Mouse (Mus musculus) limb, embryonic 12.5 days (tissue): ENCODE measurements around the gene Taf8. TPM values are rescaled to one million over a fixed set of nuclear protein-coding genes. Genes with fewer than 3 reads are reported as not detected.

Source experiments
- ATAC-seq: fragments of 200-750 bp; cut with Nextera tagmentation; 2 replicates; pipeline ENCODE4 v1.8.0; 2017; ENCODE audit warnings: low read depth, moderate TSS enrichment; ENCODE audit not compliant: insufficient number of reproducible peaks, insufficient read depth, low FRiP score, low TSS enrichment
- H3K27ac ChIP-seq: fragments of 300-500 bp; sonication (generic); 2 replicates; pipeline ENCODE4 v1.5.1; 2016; ENCODE audit warnings: mild to moderate bottlenecking, moderate library complexity
- H3K27me3 ChIP-seq: fragments of 300-500 bp; sonication (generic); 2 replicates; pipeline ENCODE4 v1.6.1; 2016; ENCODE audit warnings: mild to moderate bottlenecking, moderate library complexity
- H3K36me3 ChIP-seq: fragments of 300-500 bp; sonication (generic); 2 replicates; pipeline ENCODE4 v1.6.1; 2016; ENCODE audit warnings: mild to moderate bottlenecking, moderate library complexity
- H3K4me1 ChIP-seq: fragments of 300-500 bp; sonication (generic); replicated peaks from 2 replicates; pipeline ENCODE4 v1.6.1; 2016
- H3K4me2 ChIP-seq: fragments of 300-500 bp; sonication (generic); 2 replicates; pipeline ENCODE4 v1.6.1; 2016; ENCODE audit warnings: mild to moderate bottlenecking, moderate library complexity
- H3K4me3 ChIP-seq: fragments of 300-500 bp; sonication (generic); replicated peaks from 2 replicates; pipeline ENCODE4 v1.5.1; 2016; ENCODE audit warnings: mild to moderate bottlenecking
- H3K9ac ChIP-seq: fragments of 300-500 bp; sonication (generic); replicated peaks from 2 replicates; pipeline ENCODE4 v1.6.1; 2016; ENCODE audit warnings: mild to moderate bottlenecking, moderate library complexity
- H3K9me3 ChIP-seq: fragments of 300-500 bp; sonication (generic); 2 replicates; pipeline ENCODE4 v1.6.1; 2016; ENCODE audit warnings: mild to moderate bottlenecking, moderate library complexity
- WGBS: fragments of 180-500 bp; shearing (Covaris S2); methylation state at CpG from one replicate; pipeline ENCODE4 v1.1.7; 2016; 5-methylcytosine and 5-hydroxymethylcytosine counted together
- polyA plus RNA-seq: library from polyadenylated mRNA; unstranded; fragments of >200 nt; fragmentation: Nextera tagmentation; extraction: Ambion mirVana; gene quantifications from 2 replicates; pipeline ENCODE4 v1.2.1, GENCODE M21; 2016

Gene Taf8
- polyA plus RNA-seq, 1 experiment from 2014 or later, result 40.3 TPM

GRCm38 (mm10) chr17:47468063-47468462 lies 34.0 kb downstream of the Taf8 start:
- no peaks in the 10 kb centered on the region for H3K9me3 ChIP-seq
- peak overlapping the region; percentile 45 for H3K4me2 ChIP-seq
- H3K9ac ChIP-seq, result no peak overlapping the region; the same call in 1 of the 2 replicates
- no peak overlapping the region for H3K27ac ChIP-seq
- 12% methylated on average over 14 of the region's 14 CpGs for WGBS
- no peaks in the 10 kb centered on the region for H3K36me3 ChIP-seq
- peaks cover 33% of the 10 kb centered on the region for H3K4me1 ChIP-seq
- peak overlapping the region; percentile 29 for H3K4me3 ChIP-seq
- ATAC-seq, result no peak
- H3K27me3 ChIP-seq, result peaks cover 83% of the 10 kb centered on the region

- no peak for ATAC-seq
- H3K4me3 ChIP-seq, result no peak overlapping the region; the same call in 1 of the 2 replicates
- no peaks in the 10 kb centered on the region for H3K9me3 ChIP-seq
- no peak overlapping the region for H3K9ac ChIP-seq
- H3K4me1 ChIP-seq, result peaks cover 31% of the 10 kb centered on the region
- no peak overlapping the region for H3K4me2 ChIP-seq
- H3K36me3 ChIP-seq, result no peaks in the 10 kb centered on the region
- WGBS, result 60% methylated on average over 11 of the region's 11 CpGs
- peaks cover 82% of the 10 kb centered on the region for H3K27me3 ChIP-seq
- no peak overlapping the region for H3K27ac ChIP-seq
Observed at GRCm38 (mm10) chr17:47467659-47468058, 34.4 kb downstream of the Taf8 start.

- Histone ChIP-seq H3K9me3 (no peaks in the 10 kb centered on the region), H3K4me3 (no peak overlapping the region), H3K9ac (no peak overlapping the region), H3K27me3 (peaks cover 76% of the 10 kb centered on the region), H3K4me2 (0 out of 2 replicates have a peak overlapping the region, but pooled peaks have one; percentile 6), H3K36me3 (no peaks in the 10 kb centered on the region), H3K4me1 (peaks cover 28% of the 10 kb centered on the region), H3K27ac (no peak overlapping the region)
- no peak for ATAC-seq
- WGBS, result 28% methylated on average over 9 of the region's 9 CpGs
Observed at GRCm38 (mm10) chr17:47466284-47466683, 35.8 kb downstream of the Taf8 start.

- H3K27me3 ChIP-seq, result peaks cover 65% of the 10 kb centered on the region
- no peaks in the 10 kb centered on the region for H3K36me3 ChIP-seq
- H3K9ac ChIP-seq, result no peak overlapping the region
- 88% methylated on average over 11 of the region's 11 CpGs for WGBS
- no peak for ATAC-seq
- H3K4me3 ChIP-seq, result no peak overlapping the region
- H3K4me2 ChIP-seq, result no peak overlapping the region
- H3K9me3 ChIP-seq, result no peaks in the 10 kb centered on the region
- no peak overlapping the region for H3K27ac ChIP-seq
- H3K4me1 ChIP-seq, result peaks cover 21% of the 10 kb centered on the region
Observed at GRCm38 (mm10) chr17:47465016-47465415, 37.1 kb downstream of the Taf8 start.

- no peak overlapping the region for H3K9ac ChIP-seq
- H3K4me3 ChIP-seq, result no peak overlapping the region
- H3K9me3 ChIP-seq, result no peaks in the 10 kb centered on the region
- peaks cover 21% of the 10 kb centered on the region for H3K4me1 ChIP-seq
- 49% methylated on average over 12 of the region's 12 CpGs for WGBS
- ATAC-seq, result no peak
- H3K27me3 ChIP-seq, result peaks cover 59% of the 10 kb centered on the region
- no peak overlapping the region for H3K4me2 ChIP-seq
- no peaks in the 10 kb centered on the region for H3K36me3 ChIP-seq
- H3K27ac ChIP-seq, result no peak overlapping the region
Observed at GRCm38 (mm10) chr17:47464248-47464965, 37.7 kb downstream of the Taf8 start.

GRCm38 (mm10) chr17:47462728-47463388 lies 39.2 kb downstream of the Taf8 start:
- Histone ChIP-seq H3K36me3 (no peaks in the 10 kb centered on the region), H3K27ac (no peak overlapping the region), H3K4me2 (no peak overlapping the region), H3K9me3 (no peaks in the 10 kb centered on the region), H3K27me3 (peaks cover 43% of the 10 kb centered on the region), H3K4me1 (peaks cover 13% of the 10 kb centered on the region), H3K9ac (no peak overlapping the region), H3K4me3 (no peak overlapping the region)
- no peak for ATAC-seq
- 53% methylated on average over 9 of the region's 9 CpGs for WGBS

GRCm38 (mm10) chr17:47462209-47462608 lies 39.9 kb downstream of the Taf8 start:
- 86% methylated on average over 7 of the region's 7 CpGs for WGBS
- no peak for ATAC-seq
- Histone ChIP-seq H3K9me3 (no peaks in the 10 kb centered on the region), H3K36me3 (no peaks in the 10 kb centered on the region), H3K27ac (no peak overlapping the region), H3K4me3 (no peak overlapping the region), H3K4me2 (no peak overlapping the region), H3K27me3 (peaks cover 37% of the 10 kb centered on the region), H3K9ac (no peak overlapping the region), H3K4me1 (peaks cover 12% of the 10 kb centered on the region)

- ATAC-seq, result no peak
- H3K27ac ChIP-seq, result no peak overlapping the region
- peaks cover 32% of the 10 kb centered on the region for H3K27me3 ChIP-seq
- H3K36me3 ChIP-seq, result no peaks in the 10 kb centered on the region
- no peak overlapping the region for H3K4me2 ChIP-seq
- 79% methylated on average over 3 of the region's 3 CpGs for WGBS
- H3K9ac ChIP-seq, result no peak overlapping the region
- H3K9me3 ChIP-seq, result no peaks in the 10 kb centered on the region
- H3K4me1 ChIP-seq, result peaks cover 12% of the 10 kb centered on the region
- H3K4me3 ChIP-seq, result no peak overlapping the region
Observed at GRCm38 (mm10) chr17:47461688-47462087, 40.4 kb downstream of the Taf8 start.

- Histone ChIP-seq H3K36me3 (no peaks in the 10 kb centered on the region), H3K4me3 (no peak overlapping the region), H3K9ac (no peak overlapping the region), H3K4me2 (no peak overlapping the region), H3K27me3 (0 out of 2 replicates have a peak, but pooled peaks cover 9% of the 10 kb centered on the region), H3K4me1 (no peaks in the 10 kb centered on the region), H3K27ac (no peak overlapping the region), H3K9me3 (no peaks in the 10 kb centered on the region)
- ATAC-seq, result no peak
- WGBS, result 75% methylated on average over 3 of the region's 3 CpGs
Observed at GRCm38 (mm10) chr17:47459341-47459919, 42.7 kb downstream of the Taf8 start.

GRCm38 (mm10) chr17:47458936-47459335 lies 43.2 kb downstream of the Taf8 start:
- H3K36me3 ChIP-seq, result no peaks in the 10 kb centered on the region
- no peaks in the 10 kb centered on the region for H3K4me1 ChIP-seq
- 93% methylated on average over 2 of the region's 2 CpGs for WGBS
- no peak for ATAC-seq
- no peak overlapping the region for H3K9ac ChIP-seq
- H3K4me3 ChIP-seq, result no peak overlapping the region
- 0 out of 2 replicates have a peak, but pooled peaks cover 4% of the 10 kb centered on the region for H3K27me3 ChIP-seq
- H3K4me2 ChIP-seq, result no peak overlapping the region
- no peak overlapping the region for H3K27ac ChIP-seq
- H3K9me3 ChIP-seq, result no peaks in the 10 kb centered on the region

- no peak for ATAC-seq
- 82% methylated on average over 13 of the region's 13 CpGs for WGBS
Observed at GRCm38 (mm10) chr17:47458310-47458709, 43.8 kb downstream of the Taf8 start.

More at GRCm38 (mm10) chr17:47458310-47458709, 43.8 kb downstream of the Taf8 start:
- Histone ChIP-seq H3K4me2 (no peak overlapping the region), H3K36me3 (no peaks in the 10 kb centered on the region), H3K27ac (no peak overlapping the region), H3K9ac (no peak overlapping the region), H3K9me3 (no peaks in the 10 kb centered on the region), H3K27me3 (0 out of 2 replicates have a peak, but pooled peaks cover 4% of the 10 kb centered on the region), H3K4me3 (no peak overlapping the region), H3K4me1 (no peaks in the 10 kb centered on the region)
